Comparison of ENCODE assay signal across 8 mouse cellular contexts in the genomic region with DNA sequence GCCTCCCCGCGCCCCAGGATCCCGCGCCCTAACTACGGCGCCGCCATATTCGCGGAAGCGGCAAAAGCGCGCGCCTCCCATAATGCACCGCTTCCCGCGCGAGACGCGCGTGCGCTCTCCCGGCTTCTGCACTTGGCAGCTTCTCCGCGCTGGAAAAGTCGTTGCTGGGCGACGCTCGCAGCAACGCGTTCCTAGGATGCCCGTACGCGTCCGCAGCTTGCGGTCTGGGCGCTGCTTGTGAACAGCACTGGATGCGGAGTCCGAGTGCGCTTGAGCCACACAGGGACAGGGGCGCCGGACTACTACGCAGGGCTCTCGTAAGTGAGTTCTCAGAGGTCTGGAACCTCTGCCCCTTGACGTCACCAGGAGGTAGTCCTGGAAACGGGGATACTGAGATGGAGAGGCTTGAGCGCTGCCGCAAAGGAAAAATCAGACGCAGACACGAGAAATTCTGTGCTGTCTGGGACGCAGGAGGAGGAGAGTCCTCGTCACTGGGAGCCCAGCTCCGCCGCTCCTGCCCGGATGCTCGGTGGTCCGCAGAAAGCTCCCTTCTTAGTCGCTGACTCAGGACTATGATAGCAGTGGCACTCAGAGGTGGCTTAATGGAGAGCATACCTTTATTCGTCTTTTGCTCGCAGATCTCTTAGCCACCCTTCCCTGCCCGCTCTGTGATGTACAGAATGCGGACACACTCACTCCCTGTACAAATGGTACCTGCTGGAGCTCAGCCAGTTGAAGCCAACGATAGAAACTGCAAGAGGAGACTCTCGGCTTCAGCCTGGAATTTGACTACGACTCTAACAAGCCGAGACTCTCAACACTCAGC. TPM values are rescaled to one million over a fixed set of nuclear protein-coding genes. Genes with fewer than 3 reads are reported as not detected.
DNase-seq lines count a peak whose midpoint lies in the region; ATAC-seq and TF ChIP-seq lines count a peak whose summit lies in the region.

Gene Tubgcp3, minus strand, starts transcription at position 193 of the 826 bp plus-strand sequence.

- no peaks in the 10 kb centered on the region for H3K36me3 ChIP-seq in E14TG2a.4 (ENCODE audit: insufficient read depth, low read length)
- 0 out of 2 replicates have a peak, but pooled peaks cover 6% of the 10 kb centered on the region for H3K36me3 ChIP-seq in forebrain, embryonic 13.5 days (ENCODE audit: poor library complexity, severe bottlenecking)
- H3K36me3 ChIP-seq in liver, postnatal 0 days (replicated peaks; ENCODE audit: insufficient read depth, low read length) = peaks cover 6% of the 10 kb centered on the region; the same call in 1 of the 2 replicates
- no peaks in the 10 kb centered on the region for H3K36me3 ChIP-seq in neural tube, embryonic 14.5 days (ENCODE audit: control insufficient read depth, insufficient read depth, low read length)

- H3K27ac ChIP-seq in forebrain, embryonic 13.5 days = peak within 1 kb of the TSS; percentile 85
- peak within 1 kb of the TSS; percentile 77 for H3K27ac ChIP-seq in liver, postnatal 0 days (ENCODE audit: low read depth)
- peak within 1 kb of the TSS; percentile 81 for H3K27ac ChIP-seq in neural tube, embryonic 14.5 days (ENCODE audit: low read depth, low read length)

- H3K27me3 ChIP-seq in E14TG2a.4 (ENCODE audit: insufficient read depth, low read length) = peaks cover 24% of the 10 kb centered on the region
- H3K27me3 ChIP-seq in forebrain, embryonic 13.5 days = no peaks in the 10 kb centered on the region
- peaks cover 18% of the 10 kb centered on the region for H3K27me3 ChIP-seq in liver, postnatal 0 days (ENCODE audit: insufficient read depth, low read length)
- H3K27me3 ChIP-seq in neural tube, embryonic 14.5 days (ENCODE audit: control insufficient read depth, insufficient read depth, low read length) = no peaks in the 10 kb centered on the region

- peaks cover 15% of the 10 kb centered on the region for H3K4me1 ChIP-seq in E14TG2a.4 (replicated peaks; ENCODE audit: low read depth, low read length)
- peaks cover 27% of the 10 kb centered on the region for H3K4me1 ChIP-seq in forebrain, embryonic 13.5 days
- H3K4me1 ChIP-seq in liver, postnatal 0 days (ENCODE audit: insufficient read depth) = peaks cover 15% of the 10 kb centered on the region
- H3K4me1 ChIP-seq in neural tube, embryonic 14.5 days (ENCODE audit: control insufficient read depth, insufficient read depth, low read length) = peaks cover 14% of the 10 kb centered on the region; the same call in 1 of the 2 replicates

- WGBS in forebrain, embryonic 13.5 days = under 1% methylated on average over 65 of the region's 65 CpGs
- WGBS in large intestine, adult 2 months = 1% methylated on average over 65 of the region's 65 CpGs
- WGBS in liver, postnatal 0 days (ENCODE audit: insufficient replicate concordance) = 4% methylated on average over 65 of the region's 65 CpGs
- 1% methylated on average over 65 of the region's 65 CpGs for WGBS in neural tube, embryonic 14.5 days

- no peak for TF ChIP-seq CTCF in E14TG2a.4 (conservative IDR thresholded peaks at IDR 0.05; ENCODE audit: low read length)
- TF ChIP-seq CTCF in liver, postnatal 0 days (IDR thresholded peaks at IDR 0.05; ENCODE audit: low read depth) = no peak

- ATAC-seq in forebrain, embryonic 13.5 days = peak; percentile 96
- peak; percentile 95 for ATAC-seq in liver, postnatal 0 days
- peak; percentile 92 for ATAC-seq in neural tube, embryonic 14.5 days (ENCODE audit: low read depth)

- H3K9me3 ChIP-seq in E14TG2a.4 (ENCODE audit: low read length) = no peaks in the 10 kb centered on the region
- no peaks in the 10 kb centered on the region for H3K9me3 ChIP-seq in forebrain, embryonic 13.5 days (replicated peaks)
- H3K9me3 ChIP-seq in liver, postnatal 0 days (ENCODE audit: low read length) = no peaks in the 10 kb centered on the region
- H3K9me3 ChIP-seq in neural tube, embryonic 14.5 days (ENCODE audit: control insufficient read depth, low read length) = no peaks in the 10 kb centered on the region

- no peak for TF ChIP-seq EP300 in liver, postnatal 0 days (IDR thresholded peaks at IDR 0.05; ENCODE audit: low read depth)

- H3K9ac ChIP-seq in forebrain, embryonic 13.5 days = peak within 1 kb of the TSS; percentile 92
- H3K9ac ChIP-seq in liver, postnatal 0 days (replicated peaks) = peak within 1 kb of the TSS; percentile 89
- peak within 1 kb of the TSS; percentile 91 for H3K9ac ChIP-seq in neural tube, embryonic 14.5 days (replicated peaks; ENCODE audit: low read depth, low read length)

- intact Hi-C loops in heart, postnatal 10 days (cut with DNase I) = loop anchor here (10.0 kb wide), 1 partner anchor 277 kb away; the partner anchor contains the start of gene Sox1

- DNase-seq in c-Kit-positive CD71-positive TER-119-positive erythroid progenitor cells, embryonic 14.5 days (ENCODE audit: low spot score) = peak; percentile 84
- DNase-seq in heart, postnatal 10 days = peak; percentile 93 to 95
- peak; percentile 50 for DNase-seq in large intestine, adult 2 months (ENCODE audit: low read depth, low spot score)
- peak; percentile 92 for DNase-seq in liver, postnatal 0 days
- DNase-seq in testis, postnatal 10 days (ENCODE audit: low spot score) = peak; percentile 95

- peak within 1 kb of the TSS; percentile 95 for H3K4me3 ChIP-seq in E14TG2a.4 (replicated peaks; ENCODE audit: low read length)
- peak within 1 kb of the TSS; percentile 89 for H3K4me3 ChIP-seq in forebrain, embryonic 13.5 days
- H3K4me3 ChIP-seq in liver, postnatal 0 days (ENCODE audit: low read depth, low read length) = peak within 1 kb of the TSS; percentile 95
- peak within 1 kb of the TSS; percentile 99 for H3K4me3 ChIP-seq in neural tube, embryonic 14.5 days (ENCODE audit: low read depth, low read length)

- H3K4me2 ChIP-seq in forebrain, embryonic 13.5 days = peak within 1 kb of the TSS; percentile 67
- H3K4me2 ChIP-seq in liver, postnatal 0 days (ENCODE audit: low read depth, low read length) = peak within 1 kb of the TSS; percentile 92
- H3K4me2 ChIP-seq in neural tube, embryonic 14.5 days (ENCODE audit: low read depth, low read length) = peak within 1 kb of the TSS; percentile 76

RNA-seq across cellular contexts. Expression of gene Tubgcp3, which starts in this region (rescaled TPM):
- polyA plus RNA-seq in forebrain, embryonic 13.5 days (2015; fragmentation: Nextera tagmentation; extraction: Ambion mirVana) = 44.2 and 52.9 TPM in 2 replicates
- total RNA-seq in heart, postnatal 10 days (2021) = 10 to 100 TPM; 19.3 to 19.7 TPM
- 25.6 and 34.0 TPM in 2 replicates for polyA plus RNA-seq in large intestine, adult 2 months (2012; rRNA removed)
- polyA plus RNA-seq in liver, postnatal 0 days (2015; fragmentation: Nextera tagmentation; extraction: Ambion mirVana) = 9.3 and 10.9 TPM in 2 replicates
- polyA plus RNA-seq in neural tube, embryonic 14.5 days (2014; fragmentation: Nextera tagmentation; extraction: Ambion mirVana) = 42.9 and 48.5 TPM in 2 replicates

Comparison
In these comparisons a context has a peak if more than half of its experiments do, and no peak if none do; other contexts are left out.
1. Peak in every context shown above with its lines: DNase-seq, ATAC-seq, H3K4me3 ChIP-seq and H3K27ac ChIP-seq.